ENCODE assay signal across 23 mouse cellular contexts in the genomic region with DNA sequence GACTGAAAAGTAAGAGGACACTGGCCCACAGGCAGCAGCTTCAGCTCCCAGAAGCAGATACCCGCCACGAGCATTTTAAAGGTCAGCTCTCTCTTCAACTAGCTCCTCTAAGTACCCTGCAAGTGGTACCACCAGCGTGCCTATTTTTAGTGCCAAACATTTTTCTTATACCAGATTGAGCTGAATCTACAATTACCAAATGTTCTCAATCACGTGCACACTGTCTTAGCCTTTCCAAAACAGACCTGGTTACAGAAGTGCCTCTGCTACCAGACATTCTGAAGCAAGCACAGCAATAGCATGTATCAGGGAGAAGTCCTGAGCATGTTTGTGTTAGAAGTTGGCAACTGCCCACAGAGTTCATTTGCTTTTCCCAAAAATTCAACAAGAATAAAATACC.
"Had no signal": no experiment of that assay in that cellular context is flagged by ENCODE, and none has a peak within 500 bp of the region (broad histone marks: within the 10 kb centered on the region; RNA-seq: fewer than 3 reads in every experiment).

No protein-coding gene starts in this region.

- ATAC-seq: hindbrain, postnatal 0 days; intestine, embryonic 16.5 days; liver, embryonic 12.5 days had no signal

- H3K27ac ChIP-seq: heart, embryonic 10.5 days; hindbrain, embryonic 13.5 days; hindbrain, embryonic 15.5 days; hindbrain, postnatal 0 days; kidney, embryonic 15.5 days; kidney, postnatal 0 days; limb, embryonic 13.5 days; limb, embryonic 15.5 days; liver, embryonic 12.5 days; liver, embryonic 14.5 days had no signal

- H3K9ac ChIP-seq: hindbrain, embryonic 13.5 days; hindbrain, embryonic 15.5 days; kidney, embryonic 15.5 days; limb, embryonic 13.5 days; limb, embryonic 15.5 days; liver, embryonic 12.5 days; liver, embryonic 14.5 days had no signal

- H3K4me2 ChIP-seq: hindbrain, embryonic 13.5 days; hindbrain, embryonic 15.5 days; kidney, embryonic 15.5 days; limb, embryonic 13.5 days; limb, embryonic 15.5 days; liver, embryonic 12.5 days had no signal

- H3K4me1 ChIP-seq: heart, embryonic 10.5 days; hindbrain, embryonic 13.5 days; hindbrain, embryonic 15.5 days; kidney, embryonic 15.5 days; limb, embryonic 13.5 days; limb, embryonic 15.5 days; liver, embryonic 12.5 days had no signal

- H3K4me3 ChIP-seq: heart, embryonic 10.5 days; hindbrain, embryonic 13.5 days; hindbrain, embryonic 15.5 days; kidney, embryonic 15.5 days; limb, embryonic 13.5 days; limb, embryonic 15.5 days; liver, embryonic 12.5 days had no signal

- H3K9me3 ChIP-seq: heart, embryonic 10.5 days; hindbrain, embryonic 13.5 days; hindbrain, embryonic 15.5 days; kidney, embryonic 15.5 days; limb, embryonic 13.5 days; limb, embryonic 15.5 days; liver, embryonic 12.5 days had no signal

- H3K27me3 ChIP-seq: hindbrain, embryonic 13.5 days; hindbrain, embryonic 15.5 days; kidney, embryonic 15.5 days; limb, embryonic 13.5 days; limb, embryonic 15.5 days; liver, embryonic 12.5 days had no signal

- DNase-seq: gastrocnemius, postnatal 14 days; gastrocnemius, postnatal 36 days; heart, adult 18-20 months; heart, postnatal 36 days; kidney, adult 11 months; kidney, adult 2 months; kidney, adult 9 months; kidney, postnatal 14 days; kidney, postnatal 36 days; layer of hippocampus, postnatal 36 days; left cerebral cortex, postnatal 4 days; lung, adult 18-20 months had no signal

- H3K36me3 ChIP-seq: heart, embryonic 10.5 days; hindbrain, embryonic 13.5 days; kidney, embryonic 15.5 days; limb, embryonic 15.5 days had no signal
